Mouse (Mus musculus): ENCODE results near the gene Mre11a.

Mre11a gene

GRCm38 (mm10) chr9:14784039-14785002 lies at the start of gene Mre11a, which contains the start of gene Ankrd49:
Gene Mre11a, plus strand, starts transcription at chr9:14784654.
Gene Ankrd49, minus strand, starts transcription at chr9:14784856.
- peak; percentile 98 for DNase-seq (ENCODE audit: low read depth, low spot score)

DNA sequence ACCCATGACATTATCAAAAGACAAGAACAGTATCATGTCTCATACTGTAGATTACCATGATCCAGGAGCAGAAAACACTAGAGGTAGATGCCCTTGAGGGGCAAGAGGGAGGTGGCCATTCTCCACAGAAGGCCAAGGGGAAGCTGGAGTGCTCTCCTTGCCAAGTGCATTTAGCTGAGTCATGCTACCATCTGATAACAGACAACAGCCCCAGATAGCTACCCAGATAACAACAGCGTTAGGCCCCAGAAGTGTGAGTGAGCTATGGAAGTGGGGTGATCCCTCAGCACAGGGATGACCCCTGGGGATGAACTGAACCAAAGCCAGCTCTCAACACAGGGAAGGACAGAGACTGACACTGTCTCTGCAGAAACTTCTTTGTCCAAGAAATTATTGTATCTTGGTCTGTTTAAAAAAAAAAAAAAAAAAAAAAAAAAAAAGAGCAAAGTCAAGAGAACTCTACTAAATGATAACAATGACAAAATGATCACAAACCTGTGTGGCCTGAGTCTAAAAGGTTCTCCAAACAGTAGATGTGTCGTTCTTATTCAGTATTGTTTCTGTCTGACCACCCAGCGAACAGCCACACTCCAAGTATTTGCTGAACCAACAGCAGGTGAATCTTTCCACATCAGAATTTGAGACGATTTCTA lies 44.8 kb upstream of the Mre11a start:
- DNase-seq (ENCODE audit: low read depth, low spot score), result no peak

GRCm38 (mm10) chr9:14740151-14740924 lies 44.1 kb upstream of the Mre11a start, which contains the start of gene Piwil4:
Gene Piwil4, minus strand, starts transcription at chr9:14740733.
- DNase-seq (ENCODE audit: low read depth, low spot score), result no peak

- no peak for DNase-seq (ENCODE audit: low read depth, low spot score)
Observed at GRCm38 (mm10) chr9:14750901-14751502, 33.5 kb upstream of the Mre11a start.

DNA sequence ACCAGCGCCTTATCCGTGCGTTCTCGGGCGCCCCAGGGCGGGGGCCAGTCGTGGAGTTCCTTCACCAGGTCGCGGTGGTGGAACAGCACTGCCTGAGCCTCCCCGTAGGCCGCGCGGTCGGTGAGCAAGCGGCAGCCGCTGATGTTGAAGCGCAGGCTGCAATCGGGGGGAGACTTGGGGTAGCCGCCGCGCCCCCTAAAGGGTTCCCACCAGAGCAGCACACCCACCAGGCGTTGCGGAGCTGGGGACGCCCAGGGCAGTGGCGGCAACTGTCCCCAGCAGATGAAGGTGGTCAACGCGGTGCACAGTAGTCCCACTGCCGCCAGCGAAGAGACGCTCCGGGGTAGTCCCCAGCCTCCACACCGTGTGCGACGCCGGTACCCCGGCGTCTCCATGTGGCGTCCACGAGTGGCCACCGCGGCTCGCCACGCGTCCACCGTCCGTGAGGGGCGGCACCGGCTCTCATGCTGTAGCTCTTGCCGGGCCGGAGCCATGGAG lies 32.9 kb upstream of the Mre11a start:
- no peak for DNase-seq (ENCODE audit: low read depth, low spot score)

GRCm38 (mm10) chr9:14752001-14752522 lies 32.4 kb upstream of the Mre11a start, which contains the start of gene Fut4:
Gene Fut4, minus strand, starts transcription at chr9:14752393.
- peak; percentile 15 for DNase-seq (ENCODE audit: low read depth, low spot score)

- DNase-seq (ENCODE audit: low read depth, low spot score), result no peak
Observed at GRCm38 (mm10) chr9:14753947-14754346, 30.5 kb upstream of the Mre11a start.

GRCm38 (mm10) chr9:14754469-14754868 lies 30.0 kb upstream of the Mre11a start:
- no peak for DNase-seq (ENCODE audit: low read depth, low spot score)

- no peak for DNase-seq (ENCODE audit: low read depth, low spot score)
Observed at GRCm38 (mm10) chr9:14758590-14758989, 25.9 kb upstream of the Mre11a start.

- no peak for DNase-seq (ENCODE audit: low read depth, low spot score)
Observed at GRCm38 (mm10) chr9:14759261-14759660, 25.2 kb upstream of the Mre11a start.

DNA sequence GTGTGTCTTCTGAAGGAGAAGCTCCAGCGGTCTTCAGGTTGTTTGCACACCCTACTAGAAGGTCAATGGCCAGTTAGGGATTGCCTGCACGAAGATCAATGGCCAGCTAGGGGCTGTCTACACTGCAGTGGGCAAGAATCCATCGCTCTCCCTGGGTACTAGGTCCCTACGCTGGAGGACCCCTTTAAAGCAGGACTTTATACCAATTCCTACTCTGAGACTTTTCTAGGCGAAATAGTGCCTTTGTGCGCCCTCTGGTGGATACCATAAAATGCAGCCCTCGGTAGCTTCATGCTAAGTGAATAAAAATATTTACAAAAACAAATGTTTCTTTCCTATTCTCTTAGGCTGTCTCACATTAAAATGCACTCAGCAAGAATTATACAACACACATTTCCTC lies 19.7 kb upstream of the Mre11a start:
- DNase-seq (ENCODE audit: low read depth, low spot score), result peak; percentile 44

GRCm38 (mm10) chr9:14769811-14770210 lies 14.6 kb upstream of the Mre11a start:
- no peak for DNase-seq (ENCODE audit: low read depth, low spot score)

DNA sequence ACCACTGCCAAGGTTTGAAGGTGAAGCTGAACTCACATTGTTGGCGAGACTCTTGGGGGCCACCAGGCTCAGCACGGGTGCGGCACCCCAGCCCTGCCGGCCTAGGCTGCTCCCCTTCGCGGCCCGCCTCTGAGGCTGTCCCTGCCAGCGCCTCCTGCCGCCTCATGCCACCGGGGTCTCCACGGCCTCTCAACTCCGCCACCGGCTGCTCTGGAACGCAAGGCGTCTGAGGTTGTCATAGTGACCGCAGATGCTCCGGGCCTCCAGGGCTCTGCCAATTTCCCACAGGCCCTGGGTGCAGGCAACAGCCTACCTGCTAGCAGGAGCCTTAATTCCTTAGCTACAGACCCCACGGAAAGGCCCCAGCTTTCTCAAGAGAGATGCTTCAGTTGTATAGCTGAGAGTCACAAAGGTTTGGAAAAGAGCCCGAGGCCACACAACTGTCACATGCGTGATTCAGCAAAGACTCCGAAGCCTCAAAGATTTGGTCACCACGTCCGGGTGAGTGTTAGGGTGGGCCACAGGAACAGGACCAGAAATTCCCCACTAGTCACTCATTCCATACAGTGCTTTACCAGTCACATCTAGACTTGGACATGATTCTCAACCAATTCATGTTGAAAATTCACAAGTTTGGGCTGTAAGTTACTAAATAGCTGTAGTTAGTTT lies 13.5 kb upstream of the Mre11a start, which contains the start of gene 1700012B09Rik:
TSS of gene 1700012B09Rik (minus strand) at position 228 of the 669 bp plus-strand sequence.
- peak; percentile 20 for DNase-seq (ENCODE audit: low read depth, low spot score)

GRCm38 (mm10) chr9:14772074-14772473 lies 12.4 kb upstream of the Mre11a start:
- DNase-seq (ENCODE audit: low read depth, low spot score), result no peak

DNA sequence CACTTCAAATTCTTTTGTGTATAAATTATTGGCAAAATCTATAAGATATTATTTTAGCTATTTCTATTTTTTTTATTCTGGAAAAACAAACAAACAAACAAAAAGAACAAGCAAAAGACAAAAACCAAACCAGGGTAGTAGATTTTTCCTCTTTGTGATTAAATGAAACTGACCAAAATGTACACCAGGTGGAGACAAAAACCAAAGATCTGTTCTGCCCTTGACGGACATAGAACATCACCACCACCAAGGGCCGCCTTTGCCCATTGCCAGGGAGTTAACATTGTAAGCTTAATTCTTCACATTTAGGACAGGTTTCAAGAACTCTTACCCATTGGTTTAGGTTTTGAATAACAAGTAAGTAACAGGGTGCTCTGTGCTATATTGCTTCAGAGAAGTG lies 10.6 kb upstream of the Mre11a start:
- peak; percentile 19 for DNase-seq (ENCODE audit: low read depth, low spot score)

DNA sequence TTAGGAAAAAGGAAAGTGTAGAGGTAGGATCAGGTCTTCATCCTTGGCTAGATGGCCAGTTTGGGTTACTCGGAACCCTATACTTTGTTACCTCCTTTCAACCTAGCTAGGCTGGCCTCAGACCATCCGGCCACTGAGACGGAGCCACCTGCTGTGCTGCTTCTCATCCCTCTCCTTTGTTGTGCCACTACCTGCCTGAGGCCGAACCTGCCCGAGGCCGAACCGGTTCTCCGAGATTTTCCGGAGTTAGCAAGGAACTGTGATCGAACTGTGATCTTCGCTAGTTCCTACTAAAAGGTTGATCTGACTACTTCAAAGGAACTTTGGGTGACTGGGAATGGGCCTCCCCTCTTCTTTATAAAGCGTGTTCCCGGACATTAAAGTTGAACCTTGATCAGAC lies 6.1 kb upstream of the Mre11a start:
- DNase-seq (ENCODE audit: low read depth, low spot score), result peak; percentile 39

GRCm38 (mm10) chr9:14787356-14787755 lies 2.9 kb downstream of the Mre11a start:
- no peak for DNase-seq (ENCODE audit: low read depth, low spot score)

GRCm38 (mm10) chr9:14805714-14806113 lies 21.3 kb downstream of the Mre11a start:
- no peak for DNase-seq (ENCODE audit: low read depth, low spot score)

- DNase-seq (ENCODE audit: low read depth, low spot score), result no peak
Observed at GRCm38 (mm10) chr9:14806786-14807185, 22.3 kb downstream of the Mre11a start.

GRCm38 (mm10) chr9:14810111-14810510 lies 25.7 kb downstream of the Mre11a start:
- DNase-seq (ENCODE audit: low read depth, low spot score), result no peak
